Mouse (Mus musculus): Measurements from ENCODE around the gene Zfp609. TPM values are rescaled to one million over a fixed set of nuclear protein-coding genes. Genes with fewer than 3 reads are reported as not detected.

Gene Zfp609
- polyA plus RNA-seq, 1 experiment from 2014 or later: 7.4 TPM

GRCm38 (mm10) chr9:65828511-65828910 is 1.1 kb upstream of the Zfp609 start:
- Histone ChIP-seq H3K36me3 (ENCODE audit: insufficient read depth) (peaks cover 7% of the 10 kb centered on the region; the same call in 1 of the 2 replicates), H3K9me3 (ENCODE audit: low read depth, low read length) (no peaks in the 10 kb centered on the region), H3K4me2 (peak overlapping the region; percentile 81), H3K4me3 (ENCODE audit: low read depth, low read length) (peak overlapping the region; percentile 88), H3K27me3 (ENCODE audit: insufficient read depth, low read length) (no peaks in the 10 kb centered on the region), H3K9ac (peak overlapping the region; percentile 96; the same call in 1 of the 2 replicates), H3K27ac (ENCODE audit: low read depth) (0 out of 2 replicates have a peak overlapping the region, but pooled peaks have one; percentile 32), H3K4me1 (ENCODE audit: insufficient read depth) (peaks cover 20% of the 10 kb centered on the region)
- no peak for TF ChIP-seq CTCF (IDR thresholded peaks at IDR 0.05; ENCODE audit: low read depth)
- WGBS: 19% methylated on average over 3 of the region's 3 CpGs
- ATAC-seq (ENCODE audit: insufficient read depth) (no peak), DNase-seq (peak; percentile 9)

GRCm38 (mm10) chr9:65828016-65828403 is 646 bp upstream of the Zfp609 start:
- TF ChIP-seq CTCF (IDR thresholded peaks at IDR 0.05; ENCODE audit: low read depth): no peak
- H3K36me3 ChIP-seq (ENCODE audit: insufficient read depth): peaks cover 7% of the 10 kb centered on the region; the same call in 1 of the 2 replicates
- H3K4me2 ChIP-seq: peak overlapping the region; percentile 81
- peaks cover 22% of the 10 kb centered on the region for H3K4me1 ChIP-seq (ENCODE audit: insufficient read depth)
- peak overlapping the region; percentile 99 for H3K27ac ChIP-seq (ENCODE audit: low read depth)
- no peaks in the 10 kb centered on the region for H3K9me3 ChIP-seq (ENCODE audit: low read depth, low read length)
- DNase-seq: no peak
- H3K27me3 ChIP-seq (ENCODE audit: insufficient read depth, low read length): no peaks in the 10 kb centered on the region
- peak overlapping the region; percentile 88 for H3K4me3 ChIP-seq (ENCODE audit: low read depth, low read length)
- ATAC-seq (ENCODE audit: insufficient read depth): peak; percentile 2; the same call in 1 of the 2 replicates
- WGBS: under 1% methylated on average over 13 of the region's 13 CpGs
- peak overlapping the region; percentile 96 for H3K9ac ChIP-seq

- H3K9me3 ChIP-seq (ENCODE audit: low read depth, low read length): no peaks in the 10 kb centered on the region
- ATAC-seq (ENCODE audit: insufficient read depth) (peak; percentile 51), DNase-seq (peak; percentile 78)
- no peaks in the 10 kb centered on the region for H3K27me3 ChIP-seq (ENCODE audit: insufficient read depth, low read length)
- H3K9ac ChIP-seq: peak overlapping the region; percentile 96
- no peak for TF ChIP-seq CTCF (IDR thresholded peaks at IDR 0.05; ENCODE audit: low read depth)
- H3K4me3 ChIP-seq (ENCODE audit: low read depth, low read length): peak overlapping the region; percentile 88
- peak overlapping the region; percentile 81 for H3K4me2 ChIP-seq
- peaks cover 22% of the 10 kb centered on the region for H3K4me1 ChIP-seq (ENCODE audit: insufficient read depth)
- WGBS: under 1% methylated on average over 31 of the region's 31 CpGs
- no peaks in the 10 kb centered on the region for H3K36me3 ChIP-seq (ENCODE audit: insufficient read depth)
- H3K27ac ChIP-seq (ENCODE audit: low read depth): peak overlapping the region; percentile 99
Measured at GRCm38 (mm10) chr9:65826588-65827343, 598 bp downstream of the Zfp609 start.

- no peak for TF ChIP-seq CTCF (IDR thresholded peaks at IDR 0.05; ENCODE audit: low read depth)
- H3K27me3 ChIP-seq (ENCODE audit: insufficient read depth, low read length): no peaks in the 10 kb centered on the region
- H3K4me1 ChIP-seq (ENCODE audit: insufficient read depth): peaks cover 22% of the 10 kb centered on the region
- H3K4me2 ChIP-seq: peak overlapping the region; percentile 81
- peak overlapping the region; percentile 96 for H3K9ac ChIP-seq
- peak; percentile 30; the same call in 1 of the 2 replicates for ATAC-seq (ENCODE audit: insufficient read depth)
- DNase-seq: peak; percentile 67
- H3K27ac ChIP-seq (ENCODE audit: low read depth): peak overlapping the region; percentile 99
- 3% methylated on average over 4 of the region's 4 CpGs for WGBS
- peak overlapping the region; percentile 88 for H3K4me3 ChIP-seq (ENCODE audit: low read depth, low read length)
- no peaks in the 10 kb centered on the region for H3K36me3 ChIP-seq (ENCODE audit: insufficient read depth)
- H3K9me3 ChIP-seq (ENCODE audit: low read depth, low read length): no peaks in the 10 kb centered on the region
Measured at GRCm38 (mm10) chr9:65826226-65826587, 1.2 kb downstream of the Zfp609 start.

- DNase-seq (peak; percentile 66), ATAC-seq (ENCODE audit: insufficient read depth) (no peak)
- Histone ChIP-seq H3K4me3 (ENCODE audit: low read depth, low read length) (0 out of 2 replicates have a peak overlapping the region, but pooled peaks have one; percentile 6), H3K27ac (ENCODE audit: low read depth) (peak overlapping the region; percentile 66; the same call in 1 of the 2 replicates), H3K4me2 (peak overlapping the region; percentile 23), H3K27me3 (ENCODE audit: insufficient read depth, low read length) (no peaks in the 10 kb centered on the region), H3K4me1 (ENCODE audit: insufficient read depth) (peaks cover 22% of the 10 kb centered on the region), H3K9ac (no peak overlapping the region; the same call in 1 of the 2 replicates), H3K9me3 (ENCODE audit: low read depth, low read length) (no peaks in the 10 kb centered on the region), H3K36me3 (ENCODE audit: insufficient read depth) (no peaks in the 10 kb centered on the region)
- 44% methylated on average over 10 of the region's 10 CpGs for WGBS
- TF ChIP-seq CTCF (IDR thresholded peaks at IDR 0.05; ENCODE audit: low read depth): no peak
Measured at GRCm38 (mm10) chr9:65823716-65824462, 3.5 kb downstream of the Zfp609 start.

- no peak for TF ChIP-seq CTCF (IDR thresholded peaks at IDR 0.05; ENCODE audit: low read depth)
- 81% methylated on average over 4 of the region's 4 CpGs for WGBS
- ATAC-seq (ENCODE audit: insufficient read depth): no peak
- Histone ChIP-seq H3K27me3 (ENCODE audit: insufficient read depth, low read length) (no peaks in the 10 kb centered on the region), H3K9me3 (ENCODE audit: low read depth, low read length) (no peaks in the 10 kb centered on the region), H3K36me3 (ENCODE audit: insufficient read depth) (no peaks in the 10 kb centered on the region), H3K4me1 (ENCODE audit: insufficient read depth) (peaks cover 22% of the 10 kb centered on the region), H3K9ac (no peak overlapping the region), H3K4me2 (no peak overlapping the region), H3K4me3 (ENCODE audit: low read depth, low read length) (no peak overlapping the region), H3K27ac (ENCODE audit: low read depth) (no peak overlapping the region)
- no peak for DNase-seq
Measured at GRCm38 (mm10) chr9:65822011-65822410, 5.4 kb downstream of the Zfp609 start.

- H3K9ac ChIP-seq: no peak overlapping the region
- no peaks in the 10 kb centered on the region for H3K9me3 ChIP-seq (ENCODE audit: low read depth, low read length)
- no peak for ATAC-seq (ENCODE audit: insufficient read depth)
- no peak for TF ChIP-seq CTCF (IDR thresholded peaks at IDR 0.05; ENCODE audit: low read depth)
- H3K4me1 ChIP-seq (ENCODE audit: insufficient read depth): peaks cover 14% of the 10 kb centered on the region; the same call in 1 of the 2 replicates
- no peak overlapping the region for H3K4me3 ChIP-seq (ENCODE audit: low read depth, low read length)
- no peaks in the 10 kb centered on the region for H3K36me3 ChIP-seq (ENCODE audit: insufficient read depth)
- no peak overlapping the region for H3K4me2 ChIP-seq
- WGBS: 64% methylated on average over 2 of the region's 2 CpGs
- H3K27me3 ChIP-seq (ENCODE audit: insufficient read depth, low read length): no peaks in the 10 kb centered on the region
- no peak overlapping the region for H3K27ac ChIP-seq (ENCODE audit: low read depth)
- DNase-seq: peak; percentile 30
Measured at GRCm38 (mm10) chr9:65820301-65820700, 7.1 kb downstream of the Zfp609 start.

Data from lung, embryonic 14.5 days (tissue).